Mouse (Mus musculus) forelimb bud, embryonic 11.5 days (tissue): ENCODE measurements at regions not wholly inside any gene's neighbourhood (a gene's known extent, or its start where the extent isn't known, plus 50 kb on each side); places are given as distances from the start of the nearest gene placed in this dataset.
A peak's percentile ranks its signal among the peaks of the same experiment; 100 is the strongest.

Experiments
- DNase-seq: peaks from one replicate; pipeline ENCODE4 v3.0.0-alpha.2; 2012; ENCODE audit warnings: low read depth, low spot score

- DNase-seq = no peak
Measured at GRCm38 (mm10) chr2:171800511-171801268, 242.6 kb downstream of the Cbln4 start.

- peak; percentile 40 for DNase-seq
Measured at GRCm38 (mm10) chr2:171799351-171799750, 243.9 kb downstream of the Cbln4 start.

- DNase-seq = peak; percentile 52
Measured at GRCm38 (mm10) chr2:171790686-171791085, 252.6 kb downstream of the Cbln4 start.

- no peak for DNase-seq
Measured at GRCm38 (mm10) chr2:171766193-171766930, 276.9 kb downstream of the Cbln4 start.

- no peak for DNase-seq
Measured at GRCm38 (mm10) chr2:171765071-171765470, 278.2 kb downstream of the Cbln4 start.

GRCm38 (mm10) chr2:171753502-171753901 lies 289.8 kb downstream of the Cbln4 start:
- DNase-seq = no peak

- DNase-seq = no peak
Measured at GRCm38 (mm10) chr2:171747162-171747561, 296.1 kb downstream of the Cbln4 start.

GRCm38 (mm10) chr2:171743111-171743510 lies 300.2 kb downstream of the Cbln4 start:
- peak; percentile 44 for DNase-seq

GRCm38 (mm10) chr2:171742706-171743105 lies 300.6 kb downstream of the Cbln4 start:
- no peak for DNase-seq

GRCm38 (mm10) chr2:171737761-171738160 lies 305.5 kb downstream of the Cbln4 start:
- DNase-seq = no peak

GRCm38 (mm10) chr2:171735061-171735490 lies 308.2 kb downstream of the Cbln4 start:
- DNase-seq = peak; percentile 86

GRCm38 (mm10) chr2:171734634-171734987 lies 308.7 kb downstream of the Cbln4 start:
- DNase-seq = peak; percentile 96

- no peak for DNase-seq
Measured at GRCm38 (mm10) chr2:171733965-171734633, 309.2 kb downstream of the Cbln4 start.

GRCm38 (mm10) chr2:171719269-171719668 lies 324.0 kb downstream of the Cbln4 start:
- DNase-seq = no peak

GRCm38 (mm10) chr2:171718855-171719254 lies 324.4 kb downstream of the Cbln4 start:
- DNase-seq = no peak

GRCm38 (mm10) chr2:171712816-171713570 lies 330.3 kb downstream of the Cbln4 start:
- DNase-seq = no peak

GRCm38 (mm10) chr2:171693526-171693925 lies 349.7 kb downstream of the Cbln4 start:
- DNase-seq = no peak

GRCm38 (mm10) chr2:171690781-171691180 lies 352.5 kb downstream of the Cbln4 start:
- DNase-seq = no peak

- no peak for DNase-seq
Measured at GRCm38 (mm10) chr2:171689102-171689501, 354.2 kb downstream of the Cbln4 start.

GRCm38 (mm10) chr2:171677998-171678397 lies 365.3 kb downstream of the Cbln4 start:
- DNase-seq = no peak

- DNase-seq = no peak
Measured at GRCm38 (mm10) chr2:171677128-171677527, 366.1 kb downstream of the Cbln4 start.

GRCm38 (mm10) chr2:171676083-171676482 lies 367.2 kb downstream of the Cbln4 start:
- DNase-seq = peak; percentile 30
